Mouse (Mus musculus) lung, adult 10 weeks (tissue): Measurements from ENCODE around the gene Atg3. TPM values are rescaled to one million over a fixed set of nuclear protein-coding genes. Genes with fewer than 3 reads are reported as not detected.

Experiments used
- polyA plus RNA-seq: library from polyadenylated mRNA; stranded (reverse); fragments of 350-450 nt; fragmentation: Illumina TruSeq; extraction: RNeasy Lipid Tissue Mini Kit (QIAGEN cat#74804); gene quantifications from one replicate; pipeline ENCODE4 v1.2.3, GENCODE M21; 2014; ENCODE audit warnings: low read depth, low replicate concordance; ENCODE audit not compliant: insufficient read depth

The Atg3 gene
- polyA plus RNA-seq = 42.2 TPM

DNA sequence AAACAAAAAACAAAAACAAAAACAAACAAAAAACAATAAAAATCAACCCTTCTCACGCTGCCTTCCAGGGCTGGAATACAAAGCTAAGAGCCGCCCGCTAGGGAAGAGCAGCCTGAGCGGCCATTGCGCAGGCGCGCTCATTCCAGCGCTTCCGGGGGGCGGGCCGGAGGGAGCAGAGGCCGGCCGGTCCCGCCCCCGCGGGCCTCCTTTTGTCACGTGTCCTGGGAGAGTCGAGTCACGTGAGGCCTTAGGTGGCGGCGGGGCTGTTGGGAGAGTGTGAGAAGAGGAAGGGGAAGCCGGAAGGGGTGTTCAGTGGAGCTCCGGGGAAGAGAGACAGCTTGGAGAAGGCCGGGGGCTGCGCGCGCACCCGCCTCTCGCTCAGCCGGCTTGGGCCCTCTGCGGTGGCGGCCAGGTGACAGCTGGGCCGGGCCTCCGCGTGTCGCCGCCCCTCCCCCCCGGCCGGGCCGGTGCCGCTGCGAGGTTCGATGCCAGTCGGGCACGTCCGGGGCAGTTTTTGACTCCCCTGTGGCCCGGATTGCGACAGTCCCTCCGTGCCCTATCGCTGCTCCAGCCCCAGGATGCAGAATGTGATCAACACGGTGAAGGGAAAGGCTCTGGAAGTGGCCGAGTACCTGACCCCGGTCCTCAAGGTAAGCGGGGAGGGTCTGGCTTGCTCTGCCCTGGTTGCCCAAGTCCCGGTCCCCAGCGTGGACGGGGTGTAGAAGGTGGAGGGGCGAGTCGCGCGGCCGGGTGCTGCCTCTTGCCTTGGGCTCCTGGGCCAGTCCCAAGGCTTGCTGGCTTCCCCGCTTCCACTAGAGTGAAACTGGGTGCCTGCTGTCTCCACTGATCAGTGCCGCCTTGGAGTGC, at the start of gene Atg3, which contains the start of gene Slc35a5:
Gene Atg3 (plus strand): TSS at position 264 of the 867 bp plus-strand sequence.
Gene Slc35a5 (minus strand): TSS at position 185 of the 867 bp plus-strand sequence.

DNA sequence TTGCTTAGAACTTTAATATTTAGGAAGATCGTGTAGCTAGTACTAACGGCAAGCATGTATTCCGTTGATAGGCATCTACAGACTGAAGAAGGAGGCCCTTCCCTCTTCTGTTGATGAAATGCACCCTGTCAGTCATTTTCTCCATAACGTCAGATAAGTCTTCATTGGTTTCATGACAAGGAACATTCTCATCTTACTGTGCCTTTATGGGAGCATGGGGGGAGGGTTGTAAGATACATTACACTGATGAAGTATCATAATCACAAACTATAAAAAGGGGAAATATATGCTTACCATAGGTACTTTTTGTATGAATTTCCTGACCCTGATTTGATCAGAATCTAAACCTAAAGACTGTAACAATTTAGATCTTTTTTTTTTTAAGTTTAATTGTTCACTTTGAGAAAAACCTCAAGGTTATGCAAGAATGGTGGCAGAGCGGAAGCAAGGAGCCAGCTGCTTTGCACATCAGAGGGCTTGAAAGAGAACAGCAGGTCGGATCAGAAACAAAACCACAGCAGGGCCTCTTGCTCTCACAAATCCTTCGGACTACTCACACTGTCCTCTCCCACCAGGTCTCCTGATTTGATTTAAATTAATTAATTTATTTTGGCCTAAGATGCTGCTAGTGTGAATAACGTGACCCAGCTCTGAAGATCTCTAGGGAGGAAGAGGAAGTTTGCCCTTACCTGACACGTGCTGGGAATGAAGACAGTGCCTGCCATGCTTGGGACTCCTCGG, 65.2 kb downstream of the Atg3 start, which contains the start of gene Btla:
Gene Btla (plus strand): TSS at position 668 of the 741 bp plus-strand sequence.

Other genes starting within 250 kb of the Atg3 start
- 0.14 TPM for gene Cd200r3, start 215.1 kb upstream of the Atg3 start, polyA plus RNA-seq
- 14.5 TPM for gene Ccdc80, start 65.4 kb upstream of the Atg3 start, polyA plus RNA-seq
- gene Slc35a5, start 79 bp upstream of the Atg3 start, polyA plus RNA-seq = 9.0 TPM
- 7.0 TPM for gene Btla, start 65.5 kb downstream of the Atg3 start, polyA plus RNA-seq